Mouse (Mus musculus) left cerebral cortex, adult 18-20 months (tissue): ENCODE results near the gene Nrxn1. TPM values are rescaled to one million over a fixed set of nuclear protein-coding genes. Genes with fewer than 3 reads are reported as not detected.
"Not testable (repeated sequence)": the region's sequence is repeated elsewhere in the genome, so short reads cannot be mapped to it uniquely, and the experiment has no call there.

Experiments
- DNase-seq, 2 experiments: peaks; one replicate each; pipeline ENCODE4 v3.0.0; 2021 to 2022; ENCODE audit warnings: low spot score in 2 of 2, mixed read lengths in 1 of 2
- total RNA-seq, 2 experiments: library from RNA; stranded (reverse); gene quantifications; 2 replicates each; pipeline ENCODE4 v1.2.3; 2021

The Nrxn1 gene
- total RNA-seq, 2 experiments from 2014 or later: 499 to 523 TPM

- DNase-seq: no peak
Observed at GRCm38 (mm10) chr17:90586891-90587290, 506.0 kb downstream of the Nrxn1 start.

DNA sequence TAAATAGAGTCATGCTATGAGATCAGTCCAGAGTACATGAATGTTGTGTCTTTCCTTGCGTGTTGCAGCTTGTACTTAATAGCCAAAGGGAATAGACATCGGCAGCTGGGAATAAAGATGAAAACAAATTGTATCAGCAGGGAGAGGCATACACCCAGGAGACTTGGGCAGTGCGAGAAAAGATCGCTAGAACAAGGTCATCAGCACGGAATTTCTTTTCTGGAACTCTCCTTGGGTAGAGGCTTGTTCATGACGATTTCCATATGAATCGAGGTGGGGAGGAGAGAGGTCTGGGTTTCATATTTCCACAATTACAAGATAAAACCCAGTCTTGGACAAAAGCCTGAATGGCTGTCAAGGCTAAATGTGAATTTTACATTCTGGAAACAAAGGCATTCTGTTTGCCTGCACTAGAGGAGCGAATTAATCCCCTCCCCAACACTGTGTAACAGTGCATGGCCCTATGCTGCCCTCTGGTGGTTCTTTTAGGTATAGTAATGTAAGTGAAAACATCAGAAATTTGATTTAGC, 508.1 kb downstream of the Nrxn1 start:
- DNase-seq: peak in 1 of 2 experiments; percentile 64

GRCm38 (mm10) chr17:90583826-90584534, 508.9 kb downstream of the Nrxn1 start:
- peak in 1 of 2 experiments; percentile 31 for DNase-seq

DNA sequence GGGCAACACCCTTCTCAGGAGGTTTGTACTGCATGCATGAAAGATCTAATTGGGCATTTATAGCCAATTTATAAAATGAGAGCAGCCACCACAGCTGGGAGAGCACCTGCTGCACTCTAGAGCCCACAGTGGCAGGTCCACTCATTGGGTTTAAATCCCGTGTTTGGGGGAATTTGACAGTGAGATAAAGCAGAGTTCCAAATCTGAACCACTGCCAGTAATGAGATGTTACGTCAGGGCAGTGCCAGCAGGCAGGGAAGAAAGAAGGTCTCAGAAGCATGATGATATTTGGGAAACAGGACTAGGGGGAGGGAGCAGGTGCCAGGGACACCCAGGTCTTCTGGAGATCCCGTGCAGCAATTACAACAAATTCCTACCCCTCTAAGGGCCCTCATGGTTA, 509.7 kb downstream of the Nrxn1 start:
- DNase-seq: no peak

DNA sequence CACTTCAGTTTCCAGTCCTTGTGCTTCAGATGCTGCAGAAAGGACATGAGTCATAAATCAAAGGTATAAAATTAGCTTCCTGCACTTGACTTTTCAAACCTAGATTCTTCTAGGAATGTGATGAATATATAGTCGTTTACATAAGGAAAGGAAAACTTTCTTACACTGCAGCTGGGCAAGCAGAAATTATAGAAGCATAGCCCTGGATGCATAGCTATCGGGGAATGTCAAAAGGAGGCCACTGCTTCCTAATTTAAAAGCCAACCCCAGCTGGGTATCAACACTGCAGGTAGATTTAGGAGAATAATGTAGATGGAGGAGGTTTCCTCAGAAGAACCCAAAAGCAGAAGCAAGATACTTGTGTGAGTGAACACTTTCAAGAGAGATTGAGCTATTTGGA, 523.0 kb downstream of the Nrxn1 start:
- DNase-seq: no peak

DNA sequence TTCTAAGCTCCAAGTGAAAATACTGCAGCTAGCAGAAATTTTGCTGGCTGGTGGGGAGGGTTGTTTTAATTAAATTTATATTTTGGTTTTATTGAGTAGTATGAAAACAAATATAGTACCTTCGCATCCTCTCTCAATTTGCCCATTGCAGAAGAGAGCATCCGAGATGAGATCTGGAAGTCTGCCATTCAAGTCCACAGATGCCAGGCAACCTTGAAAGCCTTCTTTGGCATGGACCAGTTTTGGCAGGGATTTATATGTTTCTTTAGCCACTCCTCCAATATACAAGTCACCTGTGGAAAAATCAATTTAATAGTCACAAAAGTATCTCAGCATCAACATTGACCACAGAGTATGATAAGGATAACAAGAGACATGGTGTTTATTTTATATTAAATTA, 527.7 kb downstream of the Nrxn1 start:
- DNase-seq: no peak

DNA sequence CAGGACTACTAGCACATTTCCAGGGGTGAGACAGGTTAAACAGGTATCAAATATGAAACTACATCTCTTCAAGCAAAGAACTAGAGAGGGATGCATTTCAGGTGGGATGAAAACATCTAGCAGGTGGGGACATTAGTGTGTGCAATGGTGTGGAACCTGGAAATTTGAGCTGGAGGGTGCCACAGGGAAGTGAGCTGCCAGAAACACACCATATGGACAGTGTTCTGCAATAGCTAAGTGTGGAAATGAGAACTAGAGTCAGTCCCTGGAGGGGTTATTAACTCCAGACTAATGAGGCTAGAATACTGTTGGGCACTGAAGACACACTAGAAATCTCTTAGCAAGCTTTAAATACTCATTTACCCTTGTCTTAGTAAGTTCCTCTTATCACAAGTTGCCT, 536.5 kb downstream of the Nrxn1 start:
- DNase-seq: no peak

DNA sequence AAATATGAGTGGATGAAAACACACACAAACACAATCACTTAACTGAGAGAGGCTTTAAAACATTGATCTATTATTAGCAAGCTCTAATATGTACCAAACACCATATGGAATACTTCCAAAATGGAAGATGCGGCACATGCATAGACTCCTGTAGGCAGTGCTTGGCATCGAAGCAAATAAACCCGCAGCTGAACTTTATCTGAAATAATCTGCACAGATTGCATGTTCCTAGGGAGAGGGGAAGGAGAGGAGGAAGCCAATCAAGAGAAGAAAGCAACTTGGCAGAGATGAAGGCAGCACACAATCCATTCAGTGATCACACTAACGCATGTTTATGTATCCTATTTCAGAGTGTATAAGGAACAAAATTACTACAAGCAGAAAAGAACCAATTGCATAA, 542.5 kb downstream of the Nrxn1 start:
- no peak for DNase-seq

DNA sequence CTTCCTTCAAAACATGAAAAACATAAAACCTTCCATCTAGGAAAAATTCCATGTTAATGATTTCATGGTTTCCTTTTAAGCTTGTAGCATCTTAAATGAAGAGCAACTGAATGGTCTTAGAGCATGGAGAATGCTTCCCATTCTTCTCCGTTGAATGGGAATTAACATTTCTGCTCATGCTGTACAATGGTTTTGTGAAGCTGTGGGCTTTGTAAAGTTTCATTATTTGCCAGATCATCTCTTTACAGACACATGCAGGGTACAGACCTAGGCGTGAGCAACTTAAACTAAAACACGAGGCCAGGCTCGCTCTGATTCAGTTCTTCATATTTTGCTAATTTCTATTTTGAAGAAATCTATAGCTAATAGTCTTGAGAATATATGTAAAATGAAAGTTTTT, 546.1 kb downstream of the Nrxn1 start:
- no peak for DNase-seq

GRCm38 (mm10) chr17:90544639-90545259, 548.1 kb downstream of the Nrxn1 start:
- no peak for DNase-seq

- DNase-seq: no peak
Observed at GRCm38 (mm10) chr17:90543986-90544638, 548.8 kb downstream of the Nrxn1 start.

GRCm38 (mm10) chr17:90531443-90531842, 561.4 kb downstream of the Nrxn1 start:
- no peak for DNase-seq

- DNase-seq: peak in 1 of 2 experiments; percentile 25
Observed at GRCm38 (mm10) chr17:90506026-90506425, 586.8 kb downstream of the Nrxn1 start.

- not testable (repeated sequence) for DNase-seq
Observed at GRCm38 (mm10) chr17:90503999-90504398, 588.9 kb downstream of the Nrxn1 start.

- DNase-seq: peak; percentile 74 to 83
Observed at GRCm38 (mm10) chr17:90501023-90501675, 591.7 kb downstream of the Nrxn1 start.

DNA sequence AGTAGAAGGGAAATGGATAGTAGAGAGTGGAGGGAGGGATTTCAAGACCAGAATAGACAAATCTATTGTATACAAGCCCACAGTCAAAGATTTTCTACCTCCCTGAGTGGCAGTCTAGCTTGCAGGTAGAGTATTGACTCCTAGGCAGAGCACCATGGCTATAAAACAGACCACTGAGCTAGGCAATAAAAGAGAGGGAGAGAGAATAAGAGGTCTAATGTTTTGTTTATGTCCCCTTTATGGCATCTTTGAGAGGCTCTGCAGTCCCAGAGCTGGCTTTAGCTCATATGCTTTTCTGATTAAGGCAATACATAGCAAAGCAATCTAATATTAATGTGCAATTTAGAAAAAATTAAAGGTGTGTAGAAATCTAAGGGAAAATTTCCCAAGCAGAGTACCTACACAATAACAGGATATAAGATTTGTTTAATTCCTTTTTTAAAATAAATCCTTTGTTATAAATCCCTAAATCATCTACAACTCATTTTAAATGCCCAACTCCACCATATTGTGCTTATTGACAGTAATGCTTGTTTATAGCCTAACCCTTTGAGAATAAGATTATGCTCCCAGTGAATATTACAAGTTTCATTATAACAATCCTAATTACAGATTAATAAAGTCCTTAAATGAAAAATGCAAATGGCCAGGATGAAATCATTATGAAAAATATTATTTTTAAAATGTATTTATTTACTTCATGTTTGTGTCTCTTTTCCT, 613.2 kb downstream of the Nrxn1 start:
- no peak for DNase-seq

GRCm38 (mm10) chr17:90456748-90457147, 636.1 kb downstream of the Nrxn1 start:
- no peak for DNase-seq

GRCm38 (mm10) chr17:90455904-90456303, 637.0 kb downstream of the Nrxn1 start:
- peak; percentile 64 for DNase-seq

DNA sequence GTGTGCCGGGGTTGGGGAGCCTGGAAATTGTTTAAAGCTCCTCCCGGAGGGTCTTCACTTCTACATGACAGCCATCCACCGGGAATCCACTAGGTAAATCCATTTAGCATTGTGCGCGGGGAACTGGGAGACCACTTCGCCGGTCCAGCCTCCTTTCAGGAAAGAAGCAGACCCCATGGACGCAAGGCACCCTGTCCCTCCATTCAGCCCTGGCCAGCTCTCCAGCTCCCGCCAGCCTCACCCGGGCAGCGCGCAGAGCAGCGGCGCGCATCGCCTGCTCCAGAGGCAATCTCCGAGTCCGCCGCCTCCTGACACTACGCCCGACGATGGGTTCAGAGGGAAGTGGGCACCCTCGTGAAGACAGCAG, 637.5 kb downstream of the Nrxn1 start:
- DNase-seq: peak; percentile 49 to 57

GRCm38 (mm10) chr17:90454738-90455408, 638.0 kb downstream of the Nrxn1 start:
- peak; percentile 24 to 55 for DNase-seq
